ENCODE assay signal across 20 mouse cellular contexts in the genomic region with DNA sequence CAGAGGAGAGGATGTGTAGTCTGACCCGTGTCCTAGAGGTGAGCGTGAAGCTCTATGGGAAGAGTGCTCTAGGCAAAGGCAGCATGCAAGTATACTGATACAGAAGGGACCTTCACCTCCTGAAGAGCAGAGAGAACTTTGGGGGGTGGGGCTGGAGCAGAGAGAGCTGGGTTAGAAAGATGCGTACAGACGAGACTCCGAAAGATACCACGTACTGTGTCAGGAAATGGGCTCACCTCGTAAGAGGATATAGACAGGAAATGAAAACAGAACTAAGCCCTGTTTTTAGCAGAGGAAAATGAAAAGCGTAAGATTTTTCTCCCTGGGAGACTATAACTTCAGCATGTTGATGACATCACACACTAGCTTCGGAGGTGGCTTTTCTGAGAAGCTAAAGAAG. TPM values are rescaled to one million over a fixed set of nuclear protein-coding genes. Genes with fewer than 3 reads are reported as not detected.
DNase-seq lines count a peak whose midpoint lies in the region; ATAC-seq and TF ChIP-seq lines count a peak whose summit lies in the region.
"Had no signal": no experiment of that assay in that cellular context is flagged by ENCODE, and none has a peak within 500 bp of the region (broad histone marks: within the 10 kb centered on the region; RNA-seq: fewer than 3 reads in every experiment).

No protein-coding gene starts in this region.

- no peak overlapping the region for H3K9ac ChIP-seq in CH12.LX (ENCODE audit: insufficient read depth, low read depth)
- H3K9ac ChIP-seq in forebrain, embryonic 13.5 days: no peak overlapping the region
- no peak overlapping the region for H3K9ac ChIP-seq in midbrain, embryonic 16.5 days (ENCODE audit: low read depth, low read length)
- H3K9ac ChIP-seq: hindbrain, embryonic 14.5 days; kidney, embryonic 15.5 days; liver, embryonic 14.5 days; midbrain, embryonic 12.5 days had no signal

- peak overlapping the region; percentile 24; the same call in 1 of the 2 replicates for H3K4me2 ChIP-seq in CH12.LX (ENCODE audit: insufficient read depth, low read depth, poor library complexity, severe bottlenecking)
- H3K4me2 ChIP-seq in forebrain, embryonic 13.5 days: no peak overlapping the region
- no peak overlapping the region for H3K4me2 ChIP-seq in midbrain, embryonic 16.5 days (ENCODE audit: low read length)
- H3K4me2 ChIP-seq: hindbrain, embryonic 14.5 days; kidney, embryonic 15.5 days; midbrain, embryonic 12.5 days had no signal

- DNase-seq in CD4-positive helper T cell, adult 2 months (ENCODE audit: low read depth, low spot score): peak; percentile 37
- no peak for DNase-seq in CH12.LX (ENCODE audit: extremely low read depth)
- DNase-seq in thymus, adult 2 months: peak; percentile 43
- DNase-seq in spleen, postnatal 10 days (ENCODE audit: low spot score in 2 of 2): no peak
- DNase-seq in lung, adult 2 months: no peak
- DNase-seq: cerebellum, adult 11-12 months; cerebellum, postnatal 10 days; gastrocnemius, postnatal 36 days; heart, postnatal 4 days; kidney, adult 11 months; kidney, postnatal 36 days; layer of hippocampus, adult 9-11 months; right cerebral cortex, adult 18-20 months had no signal

- in situ Hi-C loops in CH12.LX (cut with MboI; ENCODE audit: low pct_ligation_motif_present, low pct_unique_long_range_greater_than_20kb, low sequenced_read_pairs): no loop called here

- H3K27me3 ChIP-seq in CH12.LX (replicated peaks): peaks cover 1% of the 10 kb centered on the region
- no peaks in the 10 kb centered on the region for H3K27me3 ChIP-seq in thymus, adult 2 months (ENCODE audit: control insufficient read depth, insufficient read depth, low read length)
- H3K27me3 ChIP-seq in forebrain, embryonic 13.5 days: no peaks in the 10 kb centered on the region
- no peaks in the 10 kb centered on the region for H3K27me3 ChIP-seq in midbrain, embryonic 16.5 days (ENCODE audit: control insufficient read depth, insufficient read depth, low read depth, low read length)
- H3K27me3 ChIP-seq: midbrain, embryonic 12.5 days had no signal

- H3K36me3 ChIP-seq in CH12.LX (replicated peaks in 1 of 2; ENCODE audit: control insufficient read depth in 1 of 2, insufficient read depth in 1 of 2, low read length in 1 of 2): no peaks in the 10 kb centered on the region
- H3K36me3 ChIP-seq in thymus, adult 2 months (ENCODE audit: control insufficient read depth, insufficient read depth, low read length): no peaks in the 10 kb centered on the region
- H3K36me3 ChIP-seq in forebrain, embryonic 13.5 days (ENCODE audit: poor library complexity, severe bottlenecking): no peaks in the 10 kb centered on the region
- no peaks in the 10 kb centered on the region for H3K36me3 ChIP-seq in midbrain, embryonic 16.5 days (ENCODE audit: control insufficient read depth, insufficient read depth, low read length)
- H3K36me3 ChIP-seq: kidney, embryonic 15.5 days; midbrain, embryonic 12.5 days had no signal

- H3K79me2 ChIP-seq in CH12.LX (replicated peaks; ENCODE audit: control insufficient read depth, extremely low read depth, insufficient read depth, poor library complexity, severe bottlenecking): no peaks in the 10 kb centered on the region

- peak; percentile 81 for ATAC-seq in inflammation-experienced regulatory T-cells, adult 6 months
- no peak for ATAC-seq in forebrain, embryonic 13.5 days
- ATAC-seq in midbrain, embryonic 16.5 days: no peak

- dilution Hi-C loops in CH12.LX (cut with MboI; ENCODE audit: extremely low pct_ligation_motif_present, extremely low pct_unique_long_range_greater_than_20kb, low sequenced_read_pairs): no loop called here

- H3K27ac ChIP-seq in CH12.LX (ENCODE audit: insufficient read depth, low read depth): no peak overlapping the region
- H3K27ac ChIP-seq in thymus, adult 2 months (ENCODE audit: control insufficient read depth, insufficient read depth, low read length): peak overlapping the region; percentile 69
- H3K27ac ChIP-seq in forebrain, embryonic 13.5 days: no peak overlapping the region
- no peak overlapping the region for H3K27ac ChIP-seq in midbrain, embryonic 16.5 days (ENCODE audit: low read length)
- H3K27ac ChIP-seq: hindbrain, embryonic 14.5 days; kidney, embryonic 15.5 days; liver, embryonic 14.5 days; midbrain, embryonic 12.5 days had no signal

- TF ChIP-seq CTCF in CH12.LX (conservative IDR thresholded peaks at IDR 0.05 in 1 of 2, IDR thresholded peaks at IDR 0.05 in 1 of 2; ENCODE audit: low read depth in 2 of 2, low read length in 2 of 2): no peak
- no peak for TF ChIP-seq CTCF in thymus, adult 2 months (IDR thresholded peaks at IDR 0.05; ENCODE audit: borderline replicate concordance, control insufficient read depth, extremely low read depth, insufficient read depth, low read length, poor library complexity)
- TF ChIP-seq CTCF in lung, adult 2 months (IDR thresholded peaks at IDR 0.05; ENCODE audit: insufficient read depth, low read length): no peak

- TF ChIP-seq RAD21 in CH12.LX (IDR thresholded peaks at IDR 0.05; ENCODE audit: low read depth, low read length): no peak

- no peaks in the 10 kb centered on the region for H3K9me3 ChIP-seq in CH12.LX (replicated peaks; ENCODE audit: low read length)
- no peaks in the 10 kb centered on the region for H3K9me3 ChIP-seq in forebrain, embryonic 13.5 days (replicated peaks)
- H3K9me3 ChIP-seq in midbrain, embryonic 16.5 days (replicated peaks; ENCODE audit: control insufficient read depth, low read length, poor library complexity, severe bottlenecking): no peaks in the 10 kb centered on the region
- H3K9me3 ChIP-seq: kidney, embryonic 15.5 days; midbrain, embryonic 12.5 days had no signal

- peaks cover 17 to 28% of the 10 kb centered on the region in 2 experiments for H3K4me1 ChIP-seq in CH12.LX (ENCODE audit: control insufficient read depth in 1 of 2, insufficient read depth in 2 of 2)
- peaks cover 30% of the 10 kb centered on the region for H3K4me1 ChIP-seq in thymus, adult 2 months (replicated peaks; ENCODE audit: control insufficient read depth, insufficient read depth, low read length)
- 0 out of 2 replicates have a peak, but pooled peaks cover 3% of the 10 kb centered on the region for H3K4me1 ChIP-seq in forebrain, embryonic 13.5 days
- no peaks in the 10 kb centered on the region for H3K4me1 ChIP-seq in midbrain, embryonic 16.5 days (ENCODE audit: control insufficient read depth, insufficient read depth, low read length)
- H3K4me1 ChIP-seq in lung, adult 2 months (ENCODE audit: control insufficient read depth, insufficient read depth, low read length): 0 out of 2 replicates have a peak, but pooled peaks cover 2% of the 10 kb centered on the region
- H3K4me1 ChIP-seq: midbrain, embryonic 12.5 days had no signal

- H3K4me3 ChIP-seq in CH12.LX (replicated peaks in 1 of 3; ENCODE audit: low read depth in 2 of 3, low read length in 2 of 3, poor library complexity in 1 of 3): no peak overlapping the region
- H3K4me3 ChIP-seq in thymus, adult 2 months (ENCODE audit: control insufficient read depth, insufficient read depth, low read length): no peak overlapping the region
- no peak overlapping the region for H3K4me3 ChIP-seq in forebrain, embryonic 13.5 days
- no peak overlapping the region for H3K4me3 ChIP-seq in midbrain, embryonic 16.5 days (ENCODE audit: low read depth, low read length)
- no peak overlapping the region for H3K4me3 ChIP-seq in lung, adult 2 months (replicated peaks; ENCODE audit: extremely low read depth, low read depth, low read length)
- H3K4me3 ChIP-seq: kidney, embryonic 15.5 days; midbrain, embryonic 12.5 days had no signal

- WGBS in thymus, adult 2 months: 13% methylated on average over 9 of the region's 9 CpGs
- WGBS in forebrain, embryonic 13.5 days: 90% methylated on average over 9 of the region's 9 CpGs
- WGBS in midbrain, embryonic 16.5 days: 88% methylated on average over 9 of the region's 9 CpGs
- WGBS in lung, adult 2 months: 60% methylated on average over 9 of the region's 9 CpGs

- TF ChIP-seq POLR2A in CH12.LX (IDR thresholded peaks at IDR 0.05; ENCODE audit: low read depth, low read length): no peak
- no peak for TF ChIP-seq POLR2A in thymus, adult 2 months (IDR thresholded peaks at IDR 0.05; ENCODE audit: control insufficient read depth, extremely low read depth, insufficient read depth, low read length, poor library complexity)
- no peak for TF ChIP-seq POLR2A in lung, adult 2 months (IDR thresholded peaks at IDR 0.05; ENCODE audit: borderline replicate concordance, extremely low read depth, low read depth, low read length)

- no peak for TF ChIP-seq EP300 in CH12.LX (IDR thresholded peaks at IDR 0.05; ENCODE audit: low read length)

TF ChIP-seq in CH12.LX, 34 proteins besides CTCF, POLR2A, EP300 and RAD21 (continues in another document):
- TF ChIP-seq MAX (IDR thresholded peaks at IDR 0.05; ENCODE audit: low read length) (no peak), ETS1 (conservative IDR thresholded peaks at IDR 0.05; ENCODE audit: low read depth, low read length) (no peak), ELF1 (IDR thresholded peaks at IDR 0.05; ENCODE audit: low read depth, low read length) (no peak), RCOR1 (conservative IDR thresholded peaks at IDR 0.05; ENCODE audit: low read depth, low read length) (no peak), JUN (IDR thresholded peaks at IDR 0.05; ENCODE audit: insufficient read depth, low read depth, low read length) (no peak), MXI1 (IDR thresholded peaks at IDR 0.05; ENCODE audit: low read depth, low read length) (no peak), USF1 (IDR thresholded peaks at IDR 0.05; ENCODE audit: low read depth, low read length) (no peak), KAT2A (IDR thresholded peaks at IDR 0.05; ENCODE audit: insufficient replicate concordance, low read length) (no peak), MEF2A (IDR thresholded peaks at IDR 0.05; ENCODE audit: borderline replicate concordance, low read depth, low read length) (no peak), POLR2AphosphoS2 (IDR thresholded peaks at IDR 0.05; ENCODE audit: low read depth, low read length) (no peak), TBP (conservative IDR thresholded peaks at IDR 0.05; ENCODE audit: low read depth, low read length) (no peak), PAX5 (IDR thresholded peaks at IDR 0.05; ENCODE audit: low read length) (no peak), ZC3H11A (IDR thresholded peaks at IDR 0.05; ENCODE audit: low read depth, low read length) (no peak), USF2 (conservative IDR thresholded peaks at IDR 0.05; ENCODE audit: low read depth, low read length) (no peak), MAZ (IDR thresholded peaks at IDR 0.05; ENCODE audit: low read depth, low read length) (no peak)

RNA-seq across cellular contexts. Expression of a gene that starts 21.1 kb away (rescaled TPM):
- total RNA-seq in CH12.LX (2012; rRNA removed) (18.0 and 19.5 TPM in 2 replicates), CH12.LX (2014; rRNA removed) (43.3 and 49.2 TPM in 2 replicates)
- 32.4 and 37.1 TPM in 2 replicates for polyA plus RNA-seq in CH12.LX (2012; ENCODE audit: insufficient read length, low read depth)
- 10 to 100 TPM; 11.7 to 15.6 (median 14.0) TPM for polyA plus RNA-seq in inflammation-experienced regulatory T-cells, adult 6 months (2017; shearing (Covaris generic))
- polyA plus RNA-seq in thymus, adult 2 months (2012; rRNA removed): 54.5 and 61.0 TPM in 2 replicates
- polyA plus RNA-seq in forebrain, embryonic 13.5 days (2015; fragmentation: Nextera tagmentation; extraction: Ambion mirVana): 31.8 and 36.4 TPM in 2 replicates
- 38.3 and 39.2 TPM in 2 replicates for polyA plus RNA-seq in midbrain, embryonic 16.5 days (2015; fragmentation: Nextera tagmentation; extraction: Ambion mirVana)
- polyA plus RNA-seq in lung, adult 2 months (2012; rRNA removed): 8.0 and 10.7 TPM in 2 replicates

Comparison
In these comparisons a context has a peak if more than half of its experiments do, and no peak if none do; other contexts are left out.
1. DNase-seq: peak in CD4-positive helper T cell, adult 2 months (single experiment) and thymus, adult 2 months (single experiment); none in CH12.LX (single experiment), spleen, postnatal 10 days (0 of 2) and lung, adult 2 months (single experiment).